Mouse (Mus musculus) heart, embryonic 12.5 days (tissue): ENCODE results near the gene Cend1. TPM values are rescaled to one million over a fixed set of nuclear protein-coding genes. Genes with fewer than 3 reads are reported as not detected.
"Not testable (repeated sequence)": the region's sequence is repeated elsewhere in the genome, so short reads cannot be mapped to it uniquely, and the experiment has no call there.

Source experiments
- ATAC-seq: fragments of 200-750 bp; cut with Nextera tagmentation; 2 replicates; pipeline ENCODE4 v1.8.0; 2017; ENCODE audit warnings: moderate TSS enrichment, moderate library complexity; ENCODE audit not compliant: insufficient number of reproducible peaks, low FRiP score
- H3K27ac ChIP-seq: fragments of 300-500 bp; sonication (generic); 2 replicates; pipeline ENCODE4 v1.5.1; 2016; ENCODE audit warnings: mild to moderate bottlenecking, moderate library complexity; ENCODE audit not compliant: poor library complexity, severe bottlenecking
- H3K27me3 ChIP-seq: fragments of 300-500 bp; sonication (generic); replicated peaks from 2 replicates; pipeline ENCODE4 v1.6.1; 2016; ENCODE audit warnings: mild to moderate bottlenecking, moderate library complexity
- H3K36me3 ChIP-seq: fragments of 300-500 bp; sonication (generic); 2 replicates; pipeline ENCODE4 v1.6.1; 2016; ENCODE audit warnings: mild to moderate bottlenecking, moderate library complexity
- H3K4me1 ChIP-seq: fragments of 300-500 bp; sonication (generic); replicated peaks from 2 replicates; pipeline ENCODE4 v1.6.1; 2016; ENCODE audit warnings: mild to moderate bottlenecking
- H3K4me2 ChIP-seq: fragments of 300-500 bp; sonication (generic); 2 replicates; pipeline ENCODE4 v1.6.1; 2016; ENCODE audit warnings: mild to moderate bottlenecking, moderate library complexity
- H3K4me3 ChIP-seq: fragments of 300-500 bp; sonication (generic); 2 replicates; pipeline ENCODE4 v1.5.1; 2016; ENCODE audit warnings: mild to moderate bottlenecking
- H3K9ac ChIP-seq: fragments of 300-500 bp; sonication (generic); 2 replicates; pipeline ENCODE4 v1.6.1; 2016; ENCODE audit warnings: mild to moderate bottlenecking, moderate library complexity
- H3K9me3 ChIP-seq: fragments of 300-500 bp; sonication (generic); replicated peaks from 2 replicates; pipeline ENCODE4 v1.6.1; 2016; ENCODE audit warnings: mild to moderate bottlenecking, moderate library complexity
- WGBS: fragments of 180-500 bp; shearing (Covaris S2); methylation state at CpG from one replicate; pipeline ENCODE4 v1.1.7; 2016; 5-methylcytosine and 5-hydroxymethylcytosine counted together
- polyA plus RNA-seq: library from polyadenylated mRNA; unstranded; fragments of >200 nt; fragmentation: Nextera tagmentation; extraction: Ambion mirVana; gene quantifications from 2 replicates; pipeline ENCODE4 v1.2.1, GENCODE M21; 2016

Gene Cend1
- polyA plus RNA-seq, 1 experiment from 2014 or later: 14.6 TPM

DNA sequence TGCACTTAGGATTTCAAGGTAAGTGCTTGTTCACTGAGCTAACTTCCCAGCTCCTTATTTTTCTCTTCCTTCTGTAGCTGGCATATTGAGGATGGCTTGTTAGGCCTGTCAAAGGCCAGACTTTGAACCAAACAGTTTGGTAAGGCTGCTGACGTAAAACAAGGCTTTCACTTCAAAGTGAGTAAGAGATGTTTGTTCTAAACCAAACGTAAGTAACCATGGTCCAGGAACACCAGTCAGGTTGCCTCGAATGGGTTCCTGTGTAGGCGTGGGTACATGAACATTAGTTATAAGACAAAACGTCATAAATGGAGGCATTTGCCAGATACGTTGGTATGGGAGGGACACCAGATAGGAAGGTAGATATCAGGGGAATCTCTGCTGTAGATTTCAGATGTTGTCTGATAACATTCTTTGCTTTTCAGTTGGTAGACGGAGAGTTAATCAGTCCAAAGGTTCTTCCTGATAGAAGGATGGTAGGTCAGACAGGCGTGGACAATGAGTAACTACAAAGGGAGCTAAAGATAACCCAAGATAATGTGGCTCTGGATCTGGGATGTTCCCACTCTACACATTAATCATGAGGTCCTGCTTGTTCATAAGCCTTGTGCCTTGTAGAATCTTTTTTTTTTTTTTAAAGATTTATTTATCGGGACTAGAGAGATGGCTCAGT, 9.1 kb downstream of the Cend1 start:
- Histone ChIP-seq H3K27me3 (peaks cover 7% of the 10 kb centered on the region; the same call in 1 of the 2 replicates), H3K4me3 (no peak overlapping the region), H3K27ac (no peak overlapping the region), H3K4me2 (no peak overlapping the region), H3K36me3 (no peaks in the 10 kb centered on the region), H3K4me1 (no peaks in the 10 kb centered on the region), H3K9ac (no peak overlapping the region), H3K9me3 (no peaks in the 10 kb centered on the region)
- 66% methylated on average over 9 of the region's 9 CpGs for WGBS
- ATAC-seq: no peak

DNA sequence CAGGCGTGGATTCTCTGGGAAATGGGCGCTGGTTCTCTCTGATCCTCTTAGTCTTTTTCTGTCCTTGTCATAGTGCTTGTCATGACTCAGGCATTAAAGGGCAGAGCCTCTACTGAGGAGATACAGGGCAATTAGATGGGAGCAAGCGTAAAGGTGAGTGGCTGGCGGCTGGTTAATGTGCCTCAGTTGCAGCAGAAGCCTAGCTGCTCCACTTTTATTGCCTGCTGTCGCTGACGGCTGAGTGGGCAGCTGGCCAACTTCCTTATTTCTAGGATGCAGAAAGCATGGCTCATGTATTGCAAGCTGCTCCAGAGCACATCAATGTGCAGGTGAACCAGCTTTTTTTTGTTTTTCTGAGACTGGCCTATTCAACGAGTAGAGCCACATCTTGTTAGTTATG, 10.3 kb downstream of the Cend1 start:
- WGBS: 66% methylated on average over 7 of the region's 7 CpGs
- Histone ChIP-seq H3K36me3 (no peaks in the 10 kb centered on the region), H3K4me2 (no peak overlapping the region), H3K27me3 (0 out of 2 replicates have a peak, but pooled peaks cover 7% of the 10 kb centered on the region), H3K27ac (no peak overlapping the region), H3K9ac (no peak overlapping the region), H3K4me1 (no peaks in the 10 kb centered on the region), H3K9me3 (no peaks in the 10 kb centered on the region), H3K4me3 (no peak overlapping the region)
- no peak for ATAC-seq

DNA sequence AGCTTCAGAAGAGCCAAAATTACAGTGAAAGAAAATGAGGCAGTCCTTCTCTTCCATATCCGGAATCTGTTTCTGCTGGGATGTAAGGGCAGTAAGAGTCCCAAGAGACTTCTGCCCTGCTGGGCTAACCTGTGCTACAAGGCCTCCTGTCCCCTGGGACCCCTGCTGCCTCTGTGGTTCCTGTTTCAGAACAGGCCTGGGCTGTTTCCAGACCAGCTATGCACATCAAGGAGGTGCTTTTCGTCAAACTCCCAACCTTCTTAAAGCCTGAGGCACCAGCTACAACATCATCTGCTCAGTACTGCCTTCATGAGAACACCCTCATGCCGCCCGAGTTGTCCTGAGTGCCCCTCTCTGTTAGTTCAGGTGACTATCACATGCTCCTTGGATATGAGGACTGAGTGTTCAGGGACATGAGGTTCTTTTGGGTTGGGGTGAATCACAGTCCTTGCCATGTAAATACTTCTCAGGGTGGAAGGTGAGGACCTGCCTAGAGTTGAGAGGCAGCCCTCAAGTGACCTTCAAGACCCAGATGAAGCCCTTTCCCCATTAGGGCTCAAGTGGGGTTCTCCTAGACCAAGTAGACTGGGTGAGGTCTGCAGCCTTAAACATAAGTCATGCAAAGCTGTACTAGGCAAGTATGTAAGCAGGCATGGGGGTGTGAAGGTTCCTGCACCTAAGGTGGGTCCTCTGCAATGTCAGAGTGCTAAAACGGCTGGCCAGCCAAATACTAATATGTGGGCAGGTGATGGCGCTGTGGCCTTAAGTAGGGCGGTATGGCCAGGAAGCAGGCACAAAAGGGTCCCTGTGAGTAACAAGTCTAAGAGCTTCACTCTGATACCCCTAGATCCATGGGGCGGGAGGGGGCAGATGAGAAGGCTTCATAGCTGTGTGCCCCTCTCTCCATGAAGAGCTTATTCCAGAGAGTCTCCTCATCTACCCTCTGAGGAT, 11.3 kb downstream of the Cend1 start:
- Histone ChIP-seq H3K9me3 (no peaks in the 10 kb centered on the region), H3K27me3 (0 out of 2 replicates have a peak, but pooled peaks cover 7% of the 10 kb centered on the region), H3K27ac (no peak overlapping the region), H3K9ac (no peak overlapping the region), H3K36me3 (no peaks in the 10 kb centered on the region), H3K4me2 (no peak overlapping the region), H3K4me3 (no peak overlapping the region), H3K4me1 (peaks cover 4% of the 10 kb centered on the region)
- no peak for ATAC-seq
- 60% methylated on average over 8 of the region's 8 CpGs for WGBS

DNA sequence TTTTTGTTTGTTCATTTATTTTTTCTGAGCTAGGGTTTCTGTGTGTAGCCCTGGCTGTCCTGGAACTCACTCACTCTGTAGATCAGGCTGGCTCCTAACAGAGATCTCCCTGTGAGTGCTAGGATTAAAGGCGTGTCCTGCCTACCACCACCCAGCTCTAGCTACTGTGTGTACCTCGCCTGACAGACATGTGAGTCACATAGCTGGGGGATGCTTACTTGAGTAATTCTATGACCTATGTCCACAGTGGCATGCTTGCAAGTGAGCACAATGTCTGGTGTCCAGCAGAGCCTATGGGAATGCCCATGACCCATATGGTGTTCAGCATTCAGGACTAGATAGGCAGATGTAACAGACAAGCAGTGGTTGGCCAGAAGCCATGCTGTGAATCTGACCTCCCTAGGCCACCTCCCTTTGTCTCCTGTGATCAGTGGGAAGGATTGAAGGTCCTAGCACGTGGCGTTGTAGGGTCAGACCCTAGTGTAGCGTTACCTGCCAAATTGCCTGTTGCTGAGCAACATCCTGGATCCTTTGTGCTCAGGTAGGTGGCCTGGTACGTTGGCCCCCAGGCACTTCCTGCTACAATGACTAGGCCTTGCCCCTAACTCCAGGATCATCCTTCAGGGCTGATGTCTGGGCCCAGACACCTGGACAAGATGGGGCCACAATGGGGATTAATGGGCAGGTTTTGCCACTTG, 13.0 kb downstream of the Cend1 start:
- WGBS: 79% methylated on average over 6 of the region's 6 CpGs
- ATAC-seq: no peak

DNA sequence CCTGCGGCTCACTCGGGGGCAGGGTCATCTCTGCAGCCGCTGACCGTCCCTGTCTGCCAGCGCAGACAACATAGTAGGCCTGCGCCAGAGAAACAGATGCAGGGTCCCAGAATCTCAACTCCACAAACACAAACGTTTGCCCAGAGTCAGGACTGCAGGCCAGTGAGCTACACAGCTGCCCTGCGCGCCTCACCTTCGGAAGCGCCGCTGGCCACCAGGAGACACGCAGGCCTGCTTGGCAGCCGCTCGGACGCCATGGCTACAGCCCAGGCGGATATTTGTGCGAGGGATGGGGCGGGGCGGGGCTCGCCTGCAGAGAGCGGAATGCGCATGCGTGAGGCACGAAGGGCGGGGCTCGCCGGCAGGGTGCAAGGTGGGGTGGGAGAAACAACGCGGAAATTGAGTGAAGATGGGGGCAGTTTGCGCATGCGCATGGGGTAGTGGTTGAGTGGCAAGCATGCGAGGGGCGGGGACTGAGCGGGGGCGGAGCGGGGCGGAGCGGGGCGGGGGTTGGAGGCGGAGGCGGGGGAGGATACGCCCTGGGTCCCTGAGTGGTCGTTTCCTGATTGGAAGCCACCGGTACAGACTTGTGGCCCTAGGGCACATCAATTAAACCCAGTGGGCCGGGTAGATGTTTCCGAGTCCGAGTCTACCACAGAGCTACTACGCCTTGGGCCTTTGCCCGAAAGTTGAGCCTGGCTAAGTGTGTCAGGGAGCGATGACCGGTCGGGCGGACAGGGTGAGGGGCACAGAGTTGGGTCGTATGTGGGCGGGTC, 15.3 kb downstream of the Cend1 start, which contains the start of gene Gatd1:
TSS of gene Gatd1 (minus strand) at position 328 of the 776 bp plus-strand sequence.
- H3K9ac ChIP-seq: peak within 1 kb of the TSS; percentile 85
- peak within 1 kb of the TSS; percentile 89 for H3K4me2 ChIP-seq
- H3K27me3 ChIP-seq: 0 out of 2 replicates have a peak, but pooled peaks cover 7% of the 10 kb centered on the region
- H3K4me3 ChIP-seq: peak within 1 kb of the TSS; percentile 75
- H3K27ac ChIP-seq: peak within 1 kb of the TSS; percentile 80
- WGBS: under 1% methylated on average over 52 of the region's 56 CpGs
- peak; percentile 96 for ATAC-seq
- H3K4me1 ChIP-seq: peaks cover 11% of the 10 kb centered on the region
- no peaks in the 10 kb centered on the region for H3K9me3 ChIP-seq
- peaks cover 17% of the 10 kb centered on the region for H3K36me3 ChIP-seq

More for the DNA sequence above, 13.0 kb downstream of the Cend1 start:
- Histone ChIP-seq H3K27me3 (0 out of 2 replicates have a peak, but pooled peaks cover 7% of the 10 kb centered on the region), H3K27ac (no peak overlapping the region), H3K4me3 (no peak overlapping the region), H3K9me3 (no peaks in the 10 kb centered on the region), H3K36me3 (no peaks in the 10 kb centered on the region), H3K4me2 (no peak overlapping the region), H3K4me1 (peaks cover 7% of the 10 kb centered on the region), H3K9ac (no peak overlapping the region)

DNA sequence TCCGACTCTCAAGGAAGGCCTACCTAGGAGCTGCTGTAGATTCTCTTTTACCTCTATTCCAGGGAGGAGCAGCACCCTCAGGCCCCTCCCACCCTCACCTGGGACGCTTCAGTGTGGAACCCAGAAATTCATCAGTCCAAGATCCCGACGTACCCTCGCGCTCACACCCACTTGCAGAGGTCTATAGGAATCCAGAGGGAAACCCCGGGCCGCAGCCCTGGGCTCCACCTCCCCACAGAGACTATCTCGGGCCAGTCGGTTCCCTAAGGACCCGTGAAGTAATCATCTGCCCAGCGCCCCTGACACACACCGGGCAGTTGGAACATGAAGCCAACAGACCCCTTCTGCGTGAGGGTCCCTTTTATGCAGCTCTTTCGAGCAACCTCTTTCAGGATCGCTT, 16.0 kb downstream of the Cend1 start:
- peak overlapping the region; percentile 89 for H3K4me2 ChIP-seq
- H3K36me3 ChIP-seq: peaks cover 22% of the 10 kb centered on the region
- peak; percentile 9; the same call in 1 of the 2 replicates for ATAC-seq
- peak overlapping the region; percentile 75 for H3K4me3 ChIP-seq
- no peaks in the 10 kb centered on the region for H3K9me3 ChIP-seq
- peak overlapping the region; percentile 85 for H3K9ac ChIP-seq
- 3% methylated on average over 16 of the region's 16 CpGs for WGBS
- H3K4me1 ChIP-seq: peaks cover 12% of the 10 kb centered on the region
- H3K27ac ChIP-seq: peak overlapping the region; percentile 80
- 0 out of 2 replicates have a peak, but pooled peaks cover 4% of the 10 kb centered on the region for H3K27me3 ChIP-seq

DNA sequence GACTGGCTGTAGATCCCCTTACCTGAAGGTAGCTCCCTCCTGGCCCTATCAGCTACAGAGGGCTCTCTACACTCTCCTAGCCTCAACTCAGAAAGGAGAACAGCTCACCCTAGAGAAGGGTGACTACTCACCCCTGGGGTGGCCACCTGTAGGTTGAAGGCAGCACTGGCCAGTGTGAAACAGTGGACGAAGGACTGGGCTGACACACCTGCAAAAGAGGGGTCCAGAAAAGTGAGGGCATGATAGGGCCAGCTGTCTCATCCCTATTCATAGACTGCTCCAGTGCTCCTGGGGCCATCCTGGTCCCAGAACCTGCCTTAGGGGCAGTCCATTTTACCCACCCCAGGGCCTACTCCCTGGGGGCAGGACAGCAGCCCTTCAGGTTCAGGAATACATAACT, 17.6 kb downstream of the Cend1 start:
- Histone ChIP-seq H3K4me1 (peaks cover 12% of the 10 kb centered on the region), H3K36me3 (peaks cover 31% of the 10 kb centered on the region), H3K4me3 (no peak overlapping the region), H3K27me3 (no peaks in the 10 kb centered on the region), H3K9ac (no peak overlapping the region), H3K9me3 (no peaks in the 10 kb centered on the region), H3K4me2 (no peak overlapping the region), H3K27ac (no peak overlapping the region)
- WGBS: 95% methylated on average over 1 of the region's 1 CpGs
- ATAC-seq: no peak

DNA sequence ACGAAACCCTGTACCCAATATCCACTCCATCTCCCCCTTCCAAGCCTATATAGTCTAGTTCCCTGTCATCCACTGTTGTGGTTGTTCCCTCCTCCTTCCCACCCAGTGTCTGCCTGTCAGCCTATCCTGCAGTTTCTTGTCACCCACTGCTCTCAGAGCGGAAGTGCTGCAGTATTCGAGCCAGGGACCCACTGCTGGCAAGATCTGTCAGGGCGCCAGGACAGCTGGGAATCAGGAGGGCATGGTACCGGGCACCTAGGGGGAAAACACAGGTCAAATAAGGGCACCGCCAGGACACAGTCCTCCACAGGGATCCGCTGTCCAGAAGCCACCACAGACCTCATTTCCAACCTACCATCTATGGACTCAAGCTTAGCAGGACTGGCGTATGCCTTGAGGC, 18.7 kb downstream of the Cend1 start:
- Histone ChIP-seq H3K4me2 (no peak overlapping the region), H3K4me3 (no peak overlapping the region), H3K9me3 (no peaks in the 10 kb centered on the region), H3K4me1 (peaks cover 12% of the 10 kb centered on the region), H3K36me3 (peaks cover 31% of the 10 kb centered on the region), H3K27me3 (no peaks in the 10 kb centered on the region), H3K27ac (no peak overlapping the region), H3K9ac (no peak overlapping the region)
- WGBS: 82% methylated on average over 8 of the region's 8 CpGs
- ATAC-seq: no peak

DNA sequence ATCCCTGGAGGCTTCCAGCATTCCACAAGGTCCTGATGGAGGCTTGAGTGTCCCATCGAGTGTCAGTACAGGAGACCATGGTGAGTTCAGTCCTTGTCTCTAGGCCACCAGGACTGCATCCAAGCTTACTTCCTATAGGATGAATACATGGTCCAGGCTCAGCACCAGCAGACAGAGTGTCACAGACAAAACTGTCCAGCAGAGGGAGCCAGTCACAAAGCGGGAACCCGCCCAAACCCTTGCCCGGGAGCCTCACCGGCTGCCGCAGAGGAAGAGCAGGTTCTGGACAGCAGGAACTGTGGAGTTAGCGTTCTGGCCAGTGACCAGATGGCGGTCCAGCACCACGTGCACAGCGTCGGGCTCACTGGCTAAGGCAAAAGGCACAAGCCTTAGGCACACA, 20.5 kb downstream of the Cend1 start:
- Histone ChIP-seq H3K27me3 (no peaks in the 10 kb centered on the region), H3K9ac (peak overlapping the region; percentile 37), H3K4me3 (no peak overlapping the region), H3K27ac (no peak overlapping the region), H3K4me1 (peaks cover 12% of the 10 kb centered on the region), H3K36me3 (peaks cover 33% of the 10 kb centered on the region), H3K9me3 (no peaks in the 10 kb centered on the region), H3K4me2 (peak overlapping the region; percentile 9; the same call in 1 of the 2 replicates)
- WGBS: 17% methylated on average over 11 of the region's 11 CpGs
- peak; percentile 63; the same call in 1 of the 2 replicates for ATAC-seq

DNA sequence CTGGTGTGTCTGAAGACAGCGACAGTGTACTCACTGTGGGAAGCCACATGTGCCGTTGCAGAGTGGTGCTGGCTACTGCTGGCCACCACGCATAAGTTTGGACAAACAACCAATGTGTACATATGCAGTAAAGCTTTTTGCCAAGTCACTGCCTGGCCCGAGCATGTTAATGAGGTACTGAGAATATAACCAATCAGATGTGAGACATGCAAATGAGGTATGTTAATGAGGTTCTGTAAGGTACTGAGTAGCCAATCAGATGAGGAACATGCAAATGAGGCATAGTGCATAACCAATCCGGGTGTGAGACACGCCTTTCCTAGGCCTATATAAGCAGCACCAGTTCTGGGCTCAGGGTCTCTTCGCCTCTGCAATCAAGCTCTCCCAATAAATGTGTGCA, 21.6 kb downstream of the Cend1 start:
- H3K4me2 ChIP-seq, H3K27ac ChIP-seq, H3K9ac ChIP-seq, H3K4me3 ChIP-seq, H3K27me3 ChIP-seq, H3K4me1 ChIP-seq, ATAC-seq, H3K9me3 ChIP-seq: not testable (repeated sequence)
- H3K36me3 ChIP-seq: peaks cover 45% of the 10 kb centered on the region
- 92% methylated on average over 7 of the region's 7 CpGs for WGBS
